Comparison of ENCODE assay signal across 11 mouse cellular contexts in genomic region chr14:60704510-60704909, GRCm38 (mm10).
DNase-seq lines count a peak whose midpoint lies in the region; ATAC-seq and TF ChIP-seq lines count a peak whose summit lies in the region.
"Had no signal": no experiment of that assay in that cellular context is flagged by ENCODE, and none has a peak within 500 bp of the region (broad histone marks: within the 10 kb centered on the region; RNA-seq: fewer than 3 reads in every experiment).

No protein-coding gene starts in this region.

- no peaks in the 10 kb centered on the region for H3K9me3 ChIP-seq in limb, embryonic 13.5 days
- no peaks in the 10 kb centered on the region for H3K9me3 ChIP-seq in limb, embryonic 10.5 days (replicated peaks)
- no peaks in the 10 kb centered on the region for H3K9me3 ChIP-seq in liver, embryonic 12.5 days (replicated peaks)
- no peaks in the 10 kb centered on the region for H3K9me3 ChIP-seq in stomach, embryonic 16.5 days (replicated peaks; ENCODE audit: control insufficient read depth, low read length)
- H3K9me3 ChIP-seq: forebrain, embryonic 15.5 days; neural tube, embryonic 15.5 days had no signal

- TF ChIP-seq CTCF in gastrocnemius, adult 2 months (IDR thresholded peaks at IDR 0.05) = no peak

- H3K4me1 ChIP-seq in limb, embryonic 13.5 days = peaks cover 54% of the 10 kb centered on the region
- H3K4me1 ChIP-seq in limb, embryonic 10.5 days = peaks cover 18% of the 10 kb centered on the region
- peaks cover 31% of the 10 kb centered on the region for H3K4me1 ChIP-seq in liver, embryonic 12.5 days
- peaks cover 25% of the 10 kb centered on the region for H3K4me1 ChIP-seq in stomach, embryonic 16.5 days (ENCODE audit: control insufficient read depth, insufficient read depth, low read length)
- H3K4me1 ChIP-seq: neural tube, embryonic 15.5 days had no signal

- H3K4me2 ChIP-seq in limb, embryonic 13.5 days (replicated peaks) = no peak overlapping the region
- no peak overlapping the region for H3K4me2 ChIP-seq in liver, embryonic 12.5 days
- H3K4me2 ChIP-seq in stomach, embryonic 16.5 days (ENCODE audit: low read depth, low read length) = peak overlapping the region; percentile 35
- H3K4me2 ChIP-seq: forebrain, embryonic 15.5 days; neural tube, embryonic 15.5 days had no signal

- no peaks in the 10 kb centered on the region for H3K27me3 ChIP-seq in limb, embryonic 13.5 days
- H3K27me3 ChIP-seq in limb, embryonic 10.5 days (ENCODE audit: low read depth, poor library complexity, severe bottlenecking) = no peaks in the 10 kb centered on the region
- H3K27me3 ChIP-seq in liver, embryonic 12.5 days (replicated peaks) = no peaks in the 10 kb centered on the region
- no peaks in the 10 kb centered on the region for H3K27me3 ChIP-seq in stomach, embryonic 16.5 days (ENCODE audit: control insufficient read depth, insufficient read depth, low read length)
- H3K27me3 ChIP-seq: forebrain, embryonic 15.5 days; neural tube, embryonic 15.5 days had no signal

- no peaks in the 10 kb centered on the region for H3K36me3 ChIP-seq in limb, embryonic 13.5 days
- H3K36me3 ChIP-seq in limb, embryonic 10.5 days = no peaks in the 10 kb centered on the region
- H3K36me3 ChIP-seq in liver, embryonic 12.5 days = peaks cover 6% of the 10 kb centered on the region; the same call in 1 of the 2 replicates
- H3K36me3 ChIP-seq in stomach, embryonic 16.5 days (ENCODE audit: control insufficient read depth, insufficient read depth, low read length) = no peaks in the 10 kb centered on the region
- H3K36me3 ChIP-seq: forebrain, embryonic 15.5 days; neural tube, embryonic 15.5 days had no signal

- ATAC-seq in limb, embryonic 13.5 days (ENCODE audit: low FRiP score, low read depth) = no peak
- peak; percentile 62 for ATAC-seq in liver, embryonic 12.5 days
- ATAC-seq in stomach, embryonic 16.5 days (ENCODE audit: insufficient read depth, low FRiP score) = peak; percentile 27; the same call in 1 of the 2 replicates
- ATAC-seq: forebrain, embryonic 15.5 days had no signal

- no peak overlapping the region for H3K9ac ChIP-seq in limb, embryonic 13.5 days
- H3K9ac ChIP-seq in liver, embryonic 12.5 days = no peak overlapping the region
- H3K9ac ChIP-seq in stomach, embryonic 16.5 days (ENCODE audit: low read length) = no peak overlapping the region
- H3K9ac ChIP-seq: forebrain, embryonic 15.5 days; neural tube, embryonic 15.5 days had no signal

- WGBS in limb, embryonic 13.5 days = 66% methylated on average over 6 of the region's 6 CpGs
- 84% methylated on average over 6 of the region's 6 CpGs for WGBS in limb, embryonic 10.5 days
- 44% methylated on average over 6 of the region's 6 CpGs for WGBS in liver, embryonic 12.5 days (ENCODE audit: insufficient replicate concordance)
- WGBS in stomach, embryonic 16.5 days = 47% methylated on average over 6 of the region's 6 CpGs

- H3K4me3 ChIP-seq in gastrocnemius, adult 2 months = no peak overlapping the region
- H3K4me3 ChIP-seq in limb, embryonic 13.5 days = no peak overlapping the region
- H3K4me3 ChIP-seq in limb, embryonic 10.5 days = no peak overlapping the region
- H3K4me3 ChIP-seq in liver, embryonic 12.5 days = no peak overlapping the region
- H3K4me3 ChIP-seq in stomach, embryonic 16.5 days (replicated peaks; ENCODE audit: low read length) = no peak overlapping the region
- H3K4me3 ChIP-seq: forebrain, embryonic 15.5 days; neural tube, embryonic 15.5 days had no signal

- peak overlapping the region; percentile 58 for H3K27ac ChIP-seq in gastrocnemius, adult 2 months
- H3K27ac ChIP-seq in limb, embryonic 13.5 days = peak overlapping the region; percentile 35; the same call in 1 of the 2 replicates
- H3K27ac ChIP-seq in limb, embryonic 10.5 days = no peak overlapping the region
- no peak overlapping the region for H3K27ac ChIP-seq in liver, embryonic 12.5 days
- H3K27ac ChIP-seq in stomach, embryonic 16.5 days (ENCODE audit: low read length) = peak overlapping the region; percentile 56
- H3K27ac ChIP-seq: forebrain, embryonic 15.5 days; neural tube, embryonic 15.5 days had no signal

- intact Hi-C loops in gastrocnemius, adult 2 months (cut with DNase I) = no loop called here

- DNase-seq in gastrocnemius, adult 2 months = no peak
- no peak for DNase-seq in gastrocnemius, adult 8-10 months (ENCODE audit: low spot score in 2 of 2)
- DNase-seq in limb, embryonic 10.5 days (ENCODE audit: low spot score) = no peak
- DNase-seq in right cerebral cortex, postnatal 14 days = no peak
- no peak for DNase-seq in frontal cortex, postnatal 25 days (ENCODE audit: low spot score in 2 of 2)
- DNase-seq: kidney, adult 18-20 months had no signal

Comparison
In these comparisons a context has a peak if more than half of its experiments do, and no peak if none do; other contexts are left out.
1. H3K27ac ChIP-seq: peak in gastrocnemius, adult 2 months (single experiment), limb, embryonic 13.5 days (single experiment) and stomach, embryonic 16.5 days (single experiment); none in limb, embryonic 10.5 days (single experiment) and liver, embryonic 12.5 days (single experiment).